Mouse (Mus musculus) embryonic stem cell, embryonic (primary cell): Measurements from ENCODE around the gene Rasgef1c.

Experiments used
- CTCF ChIA-PET, 4 experiments: fragments of 300-600 bp in 2 of 4; fragments of 350-600 bp in 2 of 4; sonication (Branson Sonifier 250); formaldehyde crosslinking; loops; one replicate each; lab custom pipeline; 2022; ENCODE audit warnings: inconsistent platforms in 2 of 4; lab: Charles Lee
- POLR2A ChIA-PET, 4 experiments: fragments of 300-600 bp in 2 of 4; fragments of 350-600 bp in 2 of 4; sonication (Branson Sonifier 250); formaldehyde crosslinking; loops; one replicate each; lab custom pipeline; 2022; ENCODE audit warnings: antibody characterized with exemption in 4 of 4, inconsistent platforms in 1 of 4; lab: Charles Lee

The Rasgef1c gene

GRCm38 (mm10) chr11:50024833-50025720 is 123.4 kb downstream of the Rasgef1c start, which contains the start of gene Rnf130:
Rnf130 (plus strand) TSS chr11:50025346.
- CTCF ChIA-PET: interaction anchor here in 1 of 4 experiments (0.7 kb wide), 1 partner anchor 169 kb away, joined by 3 read pairs; no protein-coding TSS in a partner anchor
- POLR2A ChIA-PET: interaction anchor here in 1 of 4 experiments (1.0 kb wide), 1 partner anchor 25 kb away, joined by 3 read pairs; no protein-coding TSS in a partner anchor

GRCm38 (mm10) chr11:50025721-50026520 is 124.3 kb downstream of the Rasgef1c start:
- ChIA-PET CTCF (interaction anchor here in 2 of 4 experiments (0.6 to 1.7 kb wide), 2 partner anchors 89 to 207 kb away, joined by 3 to 7 read pairs; no protein-coding TSS in a partner anchor), POLR2A (interaction anchor here in 2 of 4 experiments (0.6 to 0.8 kb wide), 2 partner anchors 134 to 299 kb away, joined by 3 to 4 read pairs; no protein-coding TSS in a partner anchor)

DNA sequence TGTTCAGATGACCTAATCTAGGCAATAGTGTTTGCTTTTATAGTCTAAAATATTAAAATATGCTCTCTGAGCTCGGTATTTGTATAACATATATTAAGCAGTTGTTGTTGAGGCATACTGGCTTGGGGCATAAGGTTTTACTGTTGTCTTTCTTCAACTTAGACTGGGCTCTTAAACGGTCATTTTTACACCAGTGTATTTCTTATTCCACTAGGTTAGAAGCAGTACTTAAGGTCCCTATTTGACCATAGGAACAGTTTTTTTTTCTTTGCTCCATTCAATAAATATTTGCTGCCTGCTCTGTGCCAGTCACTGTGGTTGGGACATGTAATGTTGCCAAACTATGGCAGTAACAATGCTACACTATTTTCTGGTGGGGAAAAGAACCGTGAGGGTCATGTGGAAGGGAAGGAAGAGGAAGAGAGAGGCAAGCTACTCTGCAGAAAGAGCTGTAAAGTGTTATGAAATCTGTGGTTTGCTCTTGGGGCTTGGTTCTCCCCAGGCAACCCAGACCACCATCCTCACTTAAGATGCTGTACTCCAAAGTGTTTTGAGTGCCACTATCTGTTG is 125.0 kb downstream of the Rasgef1c start:
- POLR2A ChIA-PET: interaction anchor here in 2 of 4 experiments (0.6 to 0.8 kb wide), 2 partner anchors 135 to 298 kb away, joined by 3 to 4 read pairs; no protein-coding TSS in a partner anchor
- CTCF ChIA-PET: interaction anchor here in 2 of 4 experiments (0.6 to 1.7 kb wide), 2 partner anchors 88 to 208 kb away, joined by 3 to 7 read pairs; no protein-coding TSS in a partner anchor

DNA sequence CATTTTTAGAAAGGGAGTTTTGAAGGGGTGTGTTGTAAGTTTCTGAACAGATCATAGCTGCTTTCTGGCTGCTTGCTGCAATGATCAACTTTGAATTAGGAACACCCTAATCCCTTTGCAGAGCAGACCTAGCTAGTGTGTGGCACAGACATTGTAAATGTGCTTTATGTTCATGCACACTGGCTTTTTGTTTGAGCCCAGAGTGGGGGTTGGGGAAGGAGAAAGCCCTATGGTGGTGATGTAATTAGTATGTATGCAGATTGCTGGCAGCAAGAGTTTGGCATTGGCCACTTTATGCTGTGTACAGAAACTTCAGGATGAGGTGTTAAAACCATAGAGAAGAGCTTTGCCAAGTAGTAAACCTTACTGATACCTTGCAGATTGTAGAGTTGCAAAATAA is 126.8 kb downstream of the Rasgef1c start:
- POLR2A ChIA-PET: no interaction called here
- CTCF ChIA-PET: no interaction called here
